Mouse (Mus musculus) c-Kit-positive CD71-negative TER-119-negative erythroid progenitor cells, embryonic 14.5 days (primary cell): ENCODE measurements around the gene Rnf43.

Experiments
- DNase-seq: peaks from one replicate; pipeline ENCODE4 v3.0.0-alpha.2; 2013; ENCODE audit warnings: low read depth

Rnf43 gene

DNA sequence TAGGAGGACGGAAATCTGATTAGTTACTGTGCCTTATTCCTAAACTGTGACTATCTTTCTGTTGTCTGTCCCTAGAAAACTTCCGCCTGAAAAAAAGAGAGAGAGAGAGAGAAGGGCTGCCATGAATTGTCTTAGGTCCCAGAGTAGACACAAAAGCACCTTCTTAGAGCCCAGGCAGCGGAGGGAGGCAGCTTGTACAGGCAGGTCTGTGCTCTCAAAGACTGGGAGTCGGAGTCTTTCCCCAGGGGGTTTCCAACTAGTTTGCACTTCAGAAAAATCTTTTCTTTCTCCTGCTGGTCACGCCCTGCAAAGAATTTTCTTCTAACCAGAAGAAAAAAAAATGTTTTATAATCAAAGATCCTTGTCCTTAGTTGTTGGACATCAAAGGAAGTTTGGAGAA is 15.2 kb downstream of the Rnf43 start:
- DNase-seq, result no peak

DNA sequence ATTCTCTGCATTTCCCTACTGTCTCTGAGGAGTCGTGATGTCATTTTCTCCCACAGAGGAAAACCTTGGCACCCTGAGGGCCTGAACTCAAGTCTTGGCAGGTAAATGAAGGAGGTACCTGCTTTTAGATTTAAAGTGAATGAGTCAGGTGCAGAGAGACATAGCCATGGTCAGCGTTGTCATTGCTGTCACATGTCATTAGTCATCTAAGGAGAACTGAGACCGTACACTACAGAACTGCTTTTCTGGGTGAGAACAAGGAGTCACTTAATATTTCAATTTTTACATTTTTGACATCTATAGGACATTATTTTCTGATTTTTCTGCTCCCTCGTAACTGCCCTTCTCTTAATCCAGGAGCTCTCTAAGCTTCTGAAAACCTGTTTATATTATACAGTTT is 16.0 kb downstream of the Rnf43 start:
- no peak for DNase-seq

DNA sequence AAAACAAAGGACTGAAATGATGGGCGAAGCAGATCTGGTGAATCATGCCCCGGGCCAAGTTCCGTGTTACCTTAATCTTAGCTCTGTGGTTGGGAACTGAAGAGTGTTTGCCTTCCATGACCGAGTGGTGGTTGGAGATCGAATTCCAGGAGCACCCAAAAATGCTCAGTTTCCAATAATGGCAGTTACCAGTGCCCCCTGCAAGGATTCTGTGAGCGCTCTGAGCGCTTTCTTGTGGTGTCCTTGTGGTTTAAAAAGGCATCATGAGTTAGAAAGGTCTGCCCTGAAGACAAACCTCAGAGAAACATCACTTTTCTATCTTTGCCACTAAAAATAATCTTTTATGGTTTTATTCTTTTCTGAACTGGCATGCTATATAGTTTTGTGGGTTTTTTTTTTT is 16.5 kb downstream of the Rnf43 start:
- DNase-seq, result no peak

DNA sequence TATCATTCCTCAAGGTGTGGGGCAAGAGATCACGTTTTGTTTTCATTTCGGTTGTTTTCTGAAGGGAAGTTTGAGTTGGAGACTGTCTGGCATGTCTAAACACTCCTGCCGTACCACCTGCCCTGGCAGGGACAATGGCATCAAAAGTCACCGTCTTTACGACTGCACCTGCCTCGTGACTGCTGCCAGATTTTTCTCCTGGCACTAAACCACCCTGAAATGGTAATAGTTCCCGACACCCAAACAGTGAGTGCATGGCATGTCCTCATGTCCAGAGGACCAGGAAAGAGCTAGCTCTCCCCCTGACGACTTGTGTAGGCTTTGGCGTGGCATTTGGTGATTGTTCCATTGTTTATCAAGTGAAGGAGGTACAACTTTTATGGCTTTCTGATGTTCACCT is 18.3 kb downstream of the Rnf43 start:
- DNase-seq, result no peak

DNA sequence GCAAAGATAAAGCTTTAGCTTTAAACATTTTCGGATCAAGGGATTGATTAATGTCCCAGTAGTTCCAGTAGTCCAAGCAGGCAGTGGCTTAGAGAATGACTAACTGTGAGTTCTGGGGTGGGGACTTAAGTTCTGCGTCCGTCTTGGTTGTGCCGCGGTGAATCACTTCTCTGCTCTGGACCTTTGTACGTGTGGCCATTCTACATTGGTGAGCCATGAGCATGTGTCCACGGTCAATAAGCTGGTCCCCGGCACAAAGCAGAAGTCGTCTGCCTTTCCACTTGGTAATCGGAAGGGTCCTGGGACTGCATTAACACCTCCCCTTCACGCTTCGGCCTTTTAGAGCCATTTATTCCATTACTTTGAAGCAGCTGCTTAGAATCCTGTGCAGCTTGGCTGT is 19.6 kb downstream of the Rnf43 start:
- no peak for DNase-seq

DNA sequence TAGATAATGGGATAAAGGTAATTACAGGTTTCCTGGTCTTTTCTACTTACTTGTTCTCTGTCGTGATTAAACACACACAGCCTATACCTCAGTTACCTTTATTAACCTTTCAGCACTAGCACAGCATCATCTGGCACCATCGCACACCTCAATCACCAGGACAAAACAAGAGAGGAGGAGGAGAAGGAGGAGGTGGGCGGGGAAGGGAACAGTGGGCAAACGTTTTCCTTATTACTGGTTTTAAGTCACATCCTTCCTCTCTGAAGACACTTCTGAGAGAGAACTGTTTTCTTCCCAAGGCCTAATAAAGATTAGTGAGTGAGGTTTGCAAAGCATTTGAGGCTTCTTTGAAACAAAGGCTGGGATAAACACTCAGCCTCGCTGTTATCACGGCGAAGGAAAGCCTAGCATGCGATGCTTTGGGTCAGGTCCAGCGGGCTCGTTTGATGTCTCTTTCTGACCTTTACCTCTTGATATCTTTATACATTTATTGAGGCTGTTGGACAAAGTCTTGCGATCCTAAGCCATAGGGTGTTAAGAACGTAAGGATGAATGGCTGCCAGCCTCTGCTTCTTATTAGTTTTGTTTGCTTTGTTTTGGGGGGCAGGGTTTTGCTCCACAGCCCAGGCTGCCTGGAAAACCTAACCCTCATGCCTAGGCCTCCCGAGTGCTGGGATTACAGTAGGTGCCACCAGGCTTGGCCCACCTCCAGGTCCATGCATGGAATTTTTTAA is 20.5 kb downstream of the Rnf43 start:
- DNase-seq, result no peak

DNA sequence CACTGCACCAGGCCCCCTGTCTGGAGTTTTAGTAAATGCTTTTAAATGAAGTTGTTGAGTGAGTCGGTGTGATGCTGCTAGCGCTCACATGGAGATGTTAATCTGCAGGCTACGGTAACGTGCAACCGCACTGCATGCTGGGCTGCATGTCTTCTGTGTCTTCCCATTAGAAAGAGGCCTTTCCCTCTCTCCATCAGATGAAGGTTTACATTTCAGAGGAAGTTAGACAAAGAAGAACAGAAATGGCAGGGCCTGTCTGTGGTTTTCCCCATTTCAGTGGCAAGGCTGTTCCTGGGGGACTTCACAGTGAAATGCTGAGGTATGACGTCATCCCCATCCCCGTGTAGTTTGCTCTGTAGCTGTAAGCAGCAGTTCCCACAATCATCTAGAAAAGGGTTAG is 23.9 kb downstream of the Rnf43 start:
- DNase-seq, result peak; percentile 45

DNA sequence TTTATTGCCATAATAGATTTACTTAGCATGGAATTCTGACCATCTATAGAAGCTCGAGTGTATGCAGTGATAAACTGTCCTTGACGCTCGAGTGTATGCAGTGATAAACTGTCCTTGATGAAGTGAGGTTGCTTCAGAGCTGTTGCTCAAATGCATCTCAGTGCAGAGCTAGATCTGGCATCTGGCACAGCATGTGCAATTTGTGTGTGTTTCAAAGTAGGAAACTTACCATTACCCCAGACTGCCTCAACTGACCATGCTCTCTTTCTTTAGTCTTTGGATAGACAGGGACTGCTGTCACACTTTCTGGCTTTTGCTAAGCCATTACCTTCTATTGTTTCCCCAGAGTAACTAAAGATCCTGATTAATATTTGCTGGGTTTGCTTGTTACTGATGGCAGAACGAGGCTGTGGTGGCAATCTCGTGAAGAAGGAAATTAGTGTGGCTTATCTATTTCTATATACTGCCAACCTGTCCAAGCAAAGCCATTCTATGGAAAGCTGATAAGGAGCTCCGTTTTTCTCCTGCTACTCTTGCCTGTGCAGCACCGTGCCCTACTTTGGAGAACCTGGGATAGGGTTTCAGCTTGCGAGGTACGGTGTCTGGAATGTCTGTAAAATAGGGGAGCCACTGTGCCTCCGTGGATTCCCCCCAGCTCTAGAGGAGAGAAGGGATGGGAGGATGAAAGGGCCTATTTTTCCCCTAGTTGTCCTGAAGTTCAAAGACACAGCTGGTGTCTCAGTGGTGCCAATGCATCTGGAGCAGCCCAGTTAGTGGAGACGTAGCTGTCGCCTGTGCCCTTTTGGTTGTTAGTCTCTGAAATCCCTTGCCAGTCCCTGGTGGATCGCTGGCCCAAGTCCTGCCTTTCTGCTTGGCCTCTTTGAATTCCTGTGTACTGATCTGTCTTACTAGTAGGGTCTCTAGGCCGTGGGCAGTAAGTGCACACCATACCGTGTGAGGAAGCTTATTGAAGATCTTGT is 25.0 kb downstream of the Rnf43 start:
- no peak for DNase-seq

DNA sequence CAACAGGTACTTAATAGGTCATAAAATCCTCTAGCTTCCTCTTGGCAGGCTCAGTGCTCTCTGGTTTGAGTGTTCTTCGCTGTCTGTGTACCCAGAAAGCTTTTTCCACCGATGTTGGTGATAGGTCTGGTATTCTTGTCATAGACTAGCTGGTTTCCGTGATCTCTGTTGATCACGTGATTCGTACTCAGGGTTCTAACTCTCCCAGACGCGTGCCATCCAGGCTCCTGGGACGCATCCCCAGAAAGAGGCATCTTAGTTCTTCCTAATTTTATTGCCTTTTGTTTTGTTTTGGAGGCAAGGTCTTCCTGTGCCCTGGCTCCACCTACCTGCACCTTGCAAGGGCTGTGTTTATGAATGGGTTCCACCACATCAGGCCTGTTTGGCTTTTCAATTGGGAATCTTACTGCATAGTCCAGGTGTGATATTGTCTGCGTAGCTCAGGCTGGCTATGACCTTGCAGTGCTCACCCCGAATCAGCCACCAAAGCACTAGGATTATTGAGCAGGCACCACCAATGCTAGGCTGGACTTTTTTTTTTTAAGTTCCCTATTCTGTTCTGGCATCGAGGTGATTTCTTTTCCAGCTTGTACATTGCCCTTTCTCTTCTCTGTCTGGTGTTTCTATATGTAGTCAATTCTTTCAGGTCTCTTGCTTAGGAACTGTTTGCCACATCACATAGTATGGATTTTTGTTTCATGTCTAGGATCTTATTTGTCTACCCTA is 26.1 kb downstream of the Rnf43 start:
- DNase-seq, result no peak

DNA sequence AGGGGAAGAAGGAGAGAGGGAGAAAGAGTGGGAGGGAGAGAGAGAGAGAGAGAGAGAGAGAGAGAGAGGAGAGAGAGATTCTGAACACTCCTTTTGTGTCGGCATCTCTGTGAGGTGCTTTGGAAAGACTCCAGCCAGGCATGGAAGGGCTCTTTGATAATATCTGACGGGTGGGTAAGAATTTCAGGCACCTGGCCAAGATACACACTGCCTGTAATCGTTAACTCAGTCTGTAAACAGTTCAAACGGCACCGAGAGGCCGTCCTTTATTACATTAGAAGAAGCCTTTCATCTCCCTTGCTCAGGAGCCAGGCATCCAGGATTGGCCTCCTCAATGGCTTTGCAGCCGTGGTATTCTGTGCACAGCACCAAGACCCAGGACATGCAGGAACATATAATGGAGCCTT is 26.9 kb downstream of the Rnf43 start:
- DNase-seq, result no peak

DNA sequence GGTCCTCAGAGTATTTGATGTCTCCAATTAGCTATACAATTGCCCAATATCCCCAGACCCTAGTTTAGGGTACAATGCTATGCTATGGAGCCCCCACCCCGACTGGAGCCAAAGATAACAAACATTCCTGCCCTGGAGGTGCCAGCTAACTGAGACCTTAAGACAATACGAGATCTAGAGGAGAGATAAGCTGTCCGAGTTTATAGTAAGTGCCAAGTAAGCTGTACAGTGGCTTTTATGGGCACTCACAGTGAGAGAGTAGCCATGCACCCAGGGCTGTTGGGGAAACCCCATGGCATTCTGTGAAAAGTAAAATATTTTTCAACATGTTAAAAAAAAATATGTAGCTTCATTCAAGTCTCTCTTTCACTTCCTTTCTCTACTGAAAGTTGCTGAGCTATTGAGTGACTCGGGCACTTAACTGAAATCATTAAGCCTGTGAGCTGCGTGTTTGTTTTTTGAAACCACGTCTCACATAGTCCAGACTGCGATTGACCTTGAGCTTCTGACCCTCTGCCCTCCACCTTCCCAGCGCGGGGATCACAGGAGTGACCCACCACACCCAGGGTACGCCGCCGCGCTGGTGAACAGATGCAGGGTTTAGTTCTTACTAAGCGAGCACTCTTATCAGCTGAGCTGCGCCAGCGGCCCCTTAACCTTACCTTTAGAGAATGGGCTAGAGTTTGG is 27.7 kb downstream of the Rnf43 start:
- no peak for DNase-seq

DNA sequence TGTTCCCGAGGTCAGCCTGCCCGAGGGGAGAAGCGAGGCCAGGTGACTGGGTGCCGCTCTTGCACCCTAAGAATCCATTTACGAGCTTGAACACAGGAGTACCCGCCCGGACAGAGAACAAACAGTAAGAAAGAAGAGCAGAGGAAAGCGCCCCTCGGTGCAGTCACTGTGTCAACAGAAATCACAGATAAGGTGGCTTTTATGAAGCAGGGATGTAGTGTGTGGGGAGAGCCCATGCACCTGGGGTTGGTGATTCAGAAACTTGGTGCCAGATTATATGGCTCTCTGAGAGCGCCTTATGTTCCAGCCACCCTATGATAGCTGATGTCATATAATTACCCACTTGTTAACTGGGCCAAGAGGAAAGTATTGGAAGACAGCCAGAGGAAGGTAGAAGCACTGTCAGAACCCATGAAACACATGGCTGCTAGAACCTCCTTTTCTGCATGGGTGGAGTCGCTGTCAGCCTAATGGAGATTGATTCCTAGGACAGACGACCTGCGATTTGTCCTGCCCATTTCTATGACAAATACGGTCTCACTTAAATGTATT is 34.7 kb downstream of the Rnf43 start:
- no peak for DNase-seq

DNA sequence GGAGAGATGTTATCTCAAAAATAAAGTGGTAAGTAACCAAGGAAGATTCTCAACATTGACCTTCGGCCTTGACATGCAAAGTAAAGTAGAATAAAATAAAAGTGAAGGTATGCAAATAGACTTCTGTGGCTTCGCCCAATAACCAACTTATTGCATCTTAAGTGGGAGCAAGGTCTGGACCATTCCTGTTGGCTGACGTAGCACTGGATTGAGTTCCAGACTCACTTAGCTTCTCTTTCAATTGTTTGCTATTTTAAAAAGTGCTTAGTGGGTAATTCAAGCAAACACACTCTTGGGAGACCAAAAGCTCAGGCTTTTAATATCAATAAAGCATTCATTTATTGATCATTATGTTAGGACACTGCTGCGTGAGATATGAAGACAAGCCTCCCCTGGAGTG is 35.6 kb downstream of the Rnf43 start:
- no peak for DNase-seq

DNA sequence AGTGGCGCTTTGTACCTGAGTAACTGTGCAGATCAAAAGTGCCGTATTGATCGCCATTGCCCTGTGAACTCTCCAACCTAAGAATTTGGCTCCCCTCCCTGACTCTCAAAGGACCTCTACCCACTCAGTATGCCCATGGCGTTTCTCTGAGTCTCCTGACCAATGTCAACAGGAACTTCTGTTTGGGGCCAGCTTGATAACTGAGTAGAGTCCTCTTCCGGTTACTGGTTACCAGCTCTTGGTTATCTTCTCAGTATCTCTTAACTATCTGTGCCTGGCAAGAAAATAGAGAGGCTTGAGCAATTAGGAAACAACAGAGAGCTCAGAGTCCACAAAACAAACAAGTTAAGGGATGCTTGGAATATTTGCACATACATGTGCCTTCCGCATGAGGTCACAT is 38.6 kb downstream of the Rnf43 start:
- no peak for DNase-seq

DNA sequence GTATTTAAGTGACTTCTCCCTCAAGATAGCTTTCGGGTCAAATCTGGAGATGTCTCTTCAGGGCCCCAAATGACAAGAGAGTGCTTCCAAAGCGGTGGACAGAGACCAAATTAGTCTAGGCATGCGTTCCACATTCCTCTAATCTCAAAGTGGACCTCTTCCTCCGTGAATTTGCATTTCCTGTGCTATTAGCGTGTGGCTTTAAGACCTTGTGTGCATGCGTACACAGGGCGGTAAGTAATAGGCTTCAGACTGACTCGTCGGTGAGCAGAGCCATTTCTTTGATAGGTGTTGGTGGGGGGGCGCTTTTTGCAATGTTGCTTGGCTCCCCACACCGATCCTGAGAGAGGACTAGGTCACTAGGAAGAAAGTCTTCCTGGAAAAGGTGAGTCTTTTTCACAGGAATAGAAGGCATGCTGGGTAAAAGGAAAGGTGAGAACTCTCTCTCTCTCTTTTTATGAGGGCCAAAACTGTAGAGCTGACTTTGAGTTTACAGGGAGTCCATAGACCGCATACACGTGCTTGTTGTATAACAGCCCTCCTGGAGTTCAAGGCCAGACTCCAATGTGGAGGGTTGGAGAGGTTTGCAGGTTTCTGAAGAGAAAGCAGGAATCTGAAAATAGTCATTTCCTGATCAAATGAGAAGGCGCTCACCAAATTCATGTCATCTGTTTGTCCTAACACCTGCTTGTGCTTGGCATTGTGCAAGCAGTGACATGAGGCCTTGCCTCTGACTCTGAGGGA is 39.5 kb downstream of the Rnf43 start:
- DNase-seq, result no peak

DNA sequence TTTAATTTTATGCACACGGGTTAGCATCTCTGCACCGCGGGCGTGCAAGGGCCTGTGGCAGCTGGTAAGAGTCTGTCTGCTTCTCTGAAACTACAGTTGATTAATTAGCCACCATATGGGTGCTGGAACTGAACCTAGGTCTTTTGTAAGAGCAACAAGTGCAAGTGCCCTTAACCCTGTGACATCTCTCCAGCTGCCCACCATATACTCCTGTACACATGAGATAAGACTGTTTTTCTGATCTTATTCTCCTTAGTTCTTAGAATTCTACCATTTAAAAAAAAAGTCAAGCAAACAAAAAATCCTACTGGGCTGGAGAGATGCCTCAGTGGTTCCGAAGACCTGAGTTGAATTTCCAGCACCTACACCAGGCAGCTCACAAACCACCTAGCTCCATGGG is 41.1 kb downstream of the Rnf43 start:
- DNase-seq, result no peak

DNA sequence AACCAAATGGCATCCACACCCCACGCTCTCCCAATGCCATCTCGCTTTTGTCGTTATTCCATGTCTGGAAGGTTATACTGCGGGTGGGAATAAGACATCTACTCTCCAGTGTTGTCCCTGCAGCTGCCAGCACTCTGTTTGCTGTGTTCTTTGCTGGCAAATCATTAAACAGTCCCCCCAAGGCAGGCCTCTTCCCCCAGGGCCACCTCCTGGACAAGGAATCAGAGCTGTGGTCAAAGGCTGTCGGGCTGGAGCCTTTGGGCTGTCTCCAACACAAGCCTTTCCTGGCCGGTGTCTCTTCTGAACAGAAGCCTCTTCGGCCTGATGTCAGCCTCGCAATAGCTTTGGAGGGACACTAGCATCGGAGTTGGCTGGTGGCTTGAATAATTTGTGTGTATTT is 41.8 kb downstream of the Rnf43 start:
- DNase-seq, result no peak

DNA sequence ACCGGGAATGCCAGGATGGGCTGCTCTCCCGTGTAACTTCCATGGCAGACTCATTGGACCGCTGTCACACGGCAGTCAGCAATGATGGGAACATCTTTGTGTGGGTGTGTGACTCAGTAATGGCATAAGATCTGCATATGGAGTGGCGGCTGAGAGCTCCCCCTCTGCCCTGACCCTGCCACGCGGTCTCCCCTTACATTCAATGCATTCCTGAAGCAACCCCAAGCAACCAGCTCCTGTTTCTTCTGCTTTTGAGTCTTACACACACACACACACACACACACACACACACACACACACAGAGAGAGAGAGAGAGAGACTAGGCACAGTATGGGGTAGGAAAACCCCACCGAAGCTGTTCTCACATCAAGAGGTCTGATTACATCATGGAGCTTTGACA is 45.0 kb downstream of the Rnf43 start:
- no peak for DNase-seq

DNA sequence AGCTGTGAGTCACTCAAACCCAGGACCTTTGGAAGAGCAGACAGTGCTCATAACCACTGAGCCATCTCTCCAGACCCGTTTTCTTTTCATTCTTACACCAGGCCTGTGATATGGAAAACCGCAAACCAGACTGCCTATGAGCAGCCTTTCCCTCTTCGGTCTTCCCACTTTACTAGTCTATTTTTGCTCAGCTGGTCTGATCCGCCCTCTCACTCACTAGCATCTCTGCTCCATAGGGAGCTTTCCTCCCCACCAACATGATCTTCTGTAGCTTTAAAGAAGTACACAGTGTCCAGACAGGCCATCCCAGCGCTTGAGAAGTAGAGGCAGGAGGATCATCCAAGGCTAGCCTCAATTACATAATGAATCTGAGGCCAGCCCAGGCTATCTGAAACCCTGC is 46.5 kb downstream of the Rnf43 start:
- DNase-seq, result no peak

DNA sequence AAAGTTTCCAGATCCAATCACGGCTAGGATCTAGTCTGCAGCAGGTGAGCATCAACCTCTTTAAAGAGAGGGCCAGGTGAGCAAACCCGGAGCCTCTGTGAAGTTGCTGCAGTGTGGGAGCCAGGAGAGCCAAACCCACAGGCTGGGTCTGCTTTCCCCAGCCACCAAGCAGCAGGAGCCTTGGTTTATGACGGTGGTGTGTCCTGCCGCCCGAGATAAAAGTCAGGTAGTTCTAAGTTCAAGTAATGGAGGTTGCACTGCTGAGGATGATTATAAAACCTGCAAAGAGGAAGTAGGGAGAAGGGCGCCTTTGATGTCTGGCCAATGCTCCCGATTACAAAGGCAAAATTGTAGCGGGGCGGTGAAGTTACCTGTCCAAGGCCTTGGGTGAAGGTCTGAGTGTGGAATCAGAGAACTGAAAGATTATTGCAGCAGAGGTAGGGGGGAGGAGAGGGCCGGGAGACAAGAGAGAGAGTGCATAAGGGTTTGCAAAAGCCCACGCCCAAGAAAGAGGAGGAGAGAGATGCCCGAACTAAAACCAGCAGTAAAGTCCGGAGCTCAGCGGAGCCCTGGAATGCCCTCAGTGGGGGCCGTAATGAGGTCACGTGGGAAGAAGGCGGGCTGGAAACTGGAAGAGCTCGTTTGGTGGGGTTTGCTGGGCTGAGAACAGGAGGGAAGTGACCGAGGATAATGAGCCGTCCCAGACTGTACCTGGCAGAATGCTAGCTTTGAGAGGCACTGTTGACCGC is 47.2 kb downstream of the Rnf43 start:
- no peak for DNase-seq
